Mouse (Mus musculus): ENCODE results near the gene A4gnt.
A peak's percentile ranks its signal among the peaks of the same experiment; 100 is the strongest.
"Not testable (repeated sequence)": the region's sequence is repeated elsewhere in the genome, so short reads cannot be mapped to it uniquely, and the experiment has no call there.

The A4gnt gene

GRCm38 (mm10) chr9:99612202-99612601 lies at the start of gene A4gnt:
TSS of gene A4gnt (plus strand) at chr9:99612502.
- DNase-seq = no peak

GRCm38 (mm10) chr9:99563714-99564113 lies 48.6 kb upstream of the A4gnt start:
- DNase-seq = no peak

- DNase-seq = no peak
Observed at GRCm38 (mm10) chr9:99568023-99568346, 44.3 kb upstream of the A4gnt start.

- peak; percentile 91 for DNase-seq
Observed at GRCm38 (mm10) chr9:99568347-99569070, 43.8 kb upstream of the A4gnt start, which contains the start of gene Armc8. TSS of gene Armc8 (minus strand) at chr9:99568899.

GRCm38 (mm10) chr9:99569071-99569397 lies 43.3 kb upstream of the A4gnt start:
- DNase-seq = no peak

GRCm38 (mm10) chr9:99575677-99576480 lies 36.4 kb upstream of the A4gnt start, which contains the start of gene Dbr1:
TSS of gene Dbr1 (plus strand) at chr9:99575799.
- peak; percentile 90 for DNase-seq

- DNase-seq = peak; percentile 23
Observed at GRCm38 (mm10) chr9:99580655-99581054, 31.6 kb upstream of the A4gnt start.

- DNase-seq = peak; percentile 38
Observed at GRCm38 (mm10) chr9:99587505-99588202, 24.6 kb upstream of the A4gnt start.

- no peak for DNase-seq
Observed at GRCm38 (mm10) chr9:99591144-99591543, 21.2 kb upstream of the A4gnt start.

GRCm38 (mm10) chr9:99599127-99599526 lies 13.2 kb upstream of the A4gnt start:
- DNase-seq = not testable (repeated sequence)

GRCm38 (mm10) chr9:99603566-99603965 lies 8.7 kb upstream of the A4gnt start:
- no peak for DNase-seq

GRCm38 (mm10) chr9:99619688-99620087 lies 7.4 kb downstream of the A4gnt start:
- no peak for DNase-seq

GRCm38 (mm10) chr9:99620196-99620595 lies 7.9 kb downstream of the A4gnt start:
- DNase-seq = no peak

- no peak for DNase-seq
Observed at GRCm38 (mm10) chr9:99622034-99622433, 9.7 kb downstream of the A4gnt start.

- DNase-seq = no peak
Observed at GRCm38 (mm10) chr9:99622966-99623365, 10.7 kb downstream of the A4gnt start.

- no peak for DNase-seq
Observed at GRCm38 (mm10) chr9:99624117-99624516, 11.8 kb downstream of the A4gnt start.

- no peak for DNase-seq
Observed at GRCm38 (mm10) chr9:99628581-99628980, 16.3 kb downstream of the A4gnt start.

- DNase-seq = peak; percentile 60
Observed at GRCm38 (mm10) chr9:99629281-99630011, 17.1 kb downstream of the A4gnt start, which contains the start of gene Dzip1l. TSS of gene Dzip1l (plus strand) at chr9:99629496.

GRCm38 (mm10) chr9:99630071-99630470 lies 17.8 kb downstream of the A4gnt start:
- DNase-seq = peak; percentile 32

GRCm38 (mm10) chr9:99630528-99631125 lies 18.3 kb downstream of the A4gnt start:
- no peak for DNase-seq

GRCm38 (mm10) chr9:99631781-99632180 lies 19.5 kb downstream of the A4gnt start:
- no peak for DNase-seq

GRCm38 (mm10) chr9:99632264-99632663 lies 20.0 kb downstream of the A4gnt start:
- no peak for DNase-seq
